Mouse (Mus musculus) CH12.LX (cell line): Measurements from ENCODE around the gene Ggact.

ENCODE experiments used
- BHLHE40 ChIP-seq: IDR thresholded peaks from 2 replicates; pipeline ENCODE4 v1.6.1; 2011; ENCODE audit warnings: mild to moderate bottlenecking, low read depth, low read length, improper control_type of control experiment
- CTCF ChIP-seq, 2 experiments: IDR thresholded peaks in 1 of 2; conservative IDR thresholded peaks in 1 of 2; 2 replicates each; pipeline ENCODE4 v1.5.1; 2011 to 2012; ENCODE audit warnings: low read depth in 2 of 2, low read length in 2 of 2, improper control_type of control experiment in 1 of 2, inconsistent platforms in 1 of 2, mild to moderate bottlenecking in 1 of 2, moderate library complexity in 1 of 2
- GABPA ChIP-seq: IDR thresholded peaks from 2 replicates; pipeline ENCODE4 v1.6.1; 2012; ENCODE audit warnings: low read depth, low read length, improper control_type of control experiment, inconsistent platforms; ENCODE audit not compliant: insufficient replicate concordance
- HCFC1 ChIP-seq: IDR thresholded peaks from 2 replicates; pipeline ENCODE4 v1.6.1; 2012; ENCODE audit warnings: low read depth, mild to moderate bottlenecking, inconsistent platforms, low read length, improper control_type of control experiment
- MAX ChIP-seq: IDR thresholded peaks from 2 replicates; pipeline ENCODE4 v1.6.1; 2011; ENCODE audit warnings: low read length, improper control_type of control experiment
- MEF2A ChIP-seq: IDR thresholded peaks from 2 replicates; pipeline ENCODE4 v1.6.1; 2014; ENCODE audit warnings: low read depth, mild to moderate bottlenecking, inconsistent platforms, low read length, improper control_type of control experiment, borderline replicate concordance
- POLR2A ChIP-seq: IDR thresholded peaks from 2 replicates; pipeline ENCODE4 v1.6.1; 2011; ENCODE audit warnings: low read depth, mild to moderate bottlenecking, improper control_type of control experiment, low read length
- POLR2AphosphoS2 ChIP-seq: IDR thresholded peaks from 2 replicates; pipeline ENCODE4 v1.6.1; 2011; ENCODE audit warnings: low read depth, low read length, improper control_type of control experiment

DNA sequence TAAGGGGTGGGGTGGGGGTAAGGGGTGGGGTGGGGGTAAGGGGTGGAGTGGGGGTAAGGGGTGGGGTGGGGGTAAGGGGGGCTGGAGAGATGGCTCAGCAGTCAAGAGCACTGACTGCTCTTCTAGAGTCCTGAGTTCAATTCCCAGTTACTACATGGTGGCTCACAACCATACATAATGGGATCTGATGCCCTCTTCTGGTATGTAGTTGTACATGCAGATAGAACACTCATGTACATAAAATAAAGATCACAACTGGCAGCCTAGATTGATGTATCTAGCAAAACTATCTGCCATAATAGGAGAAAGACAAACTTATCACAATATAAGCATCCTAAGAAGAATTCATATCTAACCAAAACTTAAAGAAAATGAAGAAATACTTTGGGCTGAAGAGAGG is 15.0 kb downstream of the Ggact start:
- peak in 1 of 2 experiments; percentile 33; a peak in 2 of 4 replicates for TF ChIP-seq CTCF (conservative IDR thresholded peaks at IDR 0.05 in 1 of 2, IDR thresholded peaks at IDR 0.05 in 1 of 2; ENCODE audit: low read depth in 2 of 2, low read length in 2 of 2)
- no peak for TF ChIP-seq HCFC1
- TF ChIP-seq POLR2AphosphoS2: no peak
- no peak for TF ChIP-seq MAX
- TF ChIP-seq POLR2A: no peak
- TF ChIP-seq MEF2A: no peak
- TF ChIP-seq GABPA: no peak
- TF ChIP-seq BHLHE40: no peak
